Mouse (Mus musculus): Measurements from ENCODE around the gene Nupr1. TPM values are rescaled to one million over a fixed set of nuclear protein-coding genes. Genes with fewer than 3 reads are reported as not detected.

The Nupr1 gene
- polyA plus RNA-seq, 1 experiment from 2014 or later = 70.8 TPM

DNA sequence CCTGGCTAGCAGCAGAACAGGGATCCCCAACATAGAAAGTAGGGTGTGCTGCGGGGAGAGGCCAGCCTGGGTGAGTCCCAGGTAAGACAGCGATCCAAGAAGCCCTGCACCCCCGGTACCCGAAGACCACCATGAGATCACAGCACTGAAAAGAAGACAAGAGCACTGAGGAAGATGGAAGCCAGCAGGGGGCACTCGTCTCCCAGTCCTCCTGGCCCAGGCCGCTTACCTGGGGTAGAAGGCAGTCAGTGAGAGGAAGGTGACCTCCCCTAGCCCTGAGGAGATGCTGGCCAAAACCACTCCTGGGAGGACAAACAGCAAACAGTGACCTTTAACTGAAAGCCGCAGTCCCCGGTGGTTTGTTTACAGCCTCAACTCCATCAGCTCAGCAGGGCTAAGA lies 51.5 kb downstream of the Nupr1 start:
- Histone ChIP-seq H3K9me3 (ENCODE audit: control insufficient read depth, low read length) (no peaks in the 10 kb centered on the region), H3K36me3 (ENCODE audit: control insufficient read depth, insufficient read depth, low read length) (peaks cover 5% of the 10 kb centered on the region; the same call in 1 of the 2 replicates), H3K9ac (ENCODE audit: low read depth, low read length) (no peak overlapping the region), H3K4me3 (ENCODE audit: low read length) (no peak overlapping the region), H3K4me1 (ENCODE audit: control insufficient read depth, insufficient read depth, low read length) (peaks cover 4% of the 10 kb centered on the region), H3K27me3 (replicated peaks; ENCODE audit: control insufficient read depth, insufficient read depth, low read length) (no peaks in the 10 kb centered on the region), H3K4me2 (ENCODE audit: low read depth, low read length) (no peak overlapping the region), H3K27ac (ENCODE audit: low read length) (no peak overlapping the region)
- ATAC-seq = no peak
- WGBS = 51% methylated on average over 8 of the region's 8 CpGs

DNA sequence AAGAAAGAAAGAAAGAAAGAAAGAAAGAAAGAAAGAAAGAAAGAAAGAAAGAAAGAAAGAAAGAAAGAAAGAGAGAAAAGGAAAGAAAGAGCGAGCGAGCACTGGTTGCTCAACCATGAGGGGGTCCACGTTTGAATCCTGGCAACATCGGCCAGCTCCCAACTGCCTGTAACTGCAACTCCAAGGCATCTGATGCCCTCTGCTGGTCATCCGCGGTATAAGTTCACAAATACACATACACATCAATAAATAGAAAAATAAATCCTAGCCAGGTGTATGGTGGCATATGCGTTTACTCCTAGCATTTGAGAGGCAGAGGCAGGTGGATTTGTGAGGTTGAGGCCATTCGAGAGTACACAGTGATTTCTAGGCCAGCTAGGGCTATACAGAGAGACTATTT lies 53.7 kb downstream of the Nupr1 start:
- Histone ChIP-seq H3K9ac (ENCODE audit: low read depth, low read length) (no peak overlapping the region), H3K36me3 (ENCODE audit: control insufficient read depth, insufficient read depth, low read length) (peaks cover 5% of the 10 kb centered on the region; the same call in 1 of the 2 replicates), H3K4me2 (ENCODE audit: low read depth, low read length) (no peak overlapping the region), H3K27ac (ENCODE audit: low read length) (no peak overlapping the region), H3K4me1 (ENCODE audit: control insufficient read depth, insufficient read depth, low read length) (no peaks in the 10 kb centered on the region), H3K4me3 (ENCODE audit: low read length) (no peak overlapping the region), H3K27me3 (replicated peaks; ENCODE audit: control insufficient read depth, insufficient read depth, low read length) (no peaks in the 10 kb centered on the region), H3K9me3 (ENCODE audit: control insufficient read depth, low read length) (no peaks in the 10 kb centered on the region)
- ATAC-seq = no peak
- WGBS = 64% methylated on average over 8 of the region's 8 CpGs

Small RNA genes within 50 kb of the gene (microRNA-seq; reads per million reads assigned to microRNA genes)
- 1.6 reads per million for gene Mir7059

Other genes starting within 250 kb of the Nupr1 start
- 0.99 and 1.4 TPM in 2 replicates for gene Nfatc2ip, start 234.1 kb downstream of the Nupr1 start, polyA plus RNA-seq (2015; fragmentation: Nextera tagmentation; extraction: Ambion mirVana)
- 0.28 and 0.37 TPM in 2 replicates for gene Cd19, start 216.0 kb downstream of the Nupr1 start, polyA plus RNA-seq (2015; fragmentation: Nextera tagmentation; extraction: Ambion mirVana)
- 22.6 and 25.0 TPM in 2 replicates for gene Rabep2, start 202.1 kb downstream of the Nupr1 start, polyA plus RNA-seq (2015; fragmentation: Nextera tagmentation; extraction: Ambion mirVana)
- 1.1 and 1.3 TPM in 2 replicates for gene Atp2a1, start 167.8 kb downstream of the Nupr1 start, polyA plus RNA-seq (2015; fragmentation: Nextera tagmentation; extraction: Ambion mirVana)
- gene Sh2b1, start 155.4 kb downstream of the Nupr1 start, polyA plus RNA-seq (2015; fragmentation: Nextera tagmentation; extraction: Ambion mirVana) = 43.2 and 44.6 TPM in 2 replicates
- gene Tufm, start 143.5 kb downstream of the Nupr1 start, polyA plus RNA-seq (2015; fragmentation: Nextera tagmentation; extraction: Ambion mirVana) = 229 and 244 TPM in 2 replicates
- gene Atxn2l, start 127.4 kb downstream of the Nupr1 start, polyA plus RNA-seq (2015; fragmentation: Nextera tagmentation; extraction: Ambion mirVana) = 25.8 and 29.4 TPM in 2 replicates
- gene Eif3c, start 64.5 kb downstream of the Nupr1 start, polyA plus RNA-seq (2015; fragmentation: Nextera tagmentation; extraction: Ambion mirVana) = 180 and 194 TPM in 2 replicates
- 0.65 and 1.5 TPM in 2 replicates for gene Apobr, start 45.9 kb downstream of the Nupr1 start, polyA plus RNA-seq (2015; fragmentation: Nextera tagmentation; extraction: Ambion mirVana)
- gene Cln3, start 45.0 kb downstream of the Nupr1 start, polyA plus RNA-seq (2015; fragmentation: Nextera tagmentation; extraction: Ambion mirVana) = 44.7 and 54.7 TPM in 2 replicates
- not detected in 2 replicates for gene Il27, start 35.9 kb downstream of the Nupr1 start, polyA plus RNA-seq (2015; fragmentation: Nextera tagmentation; extraction: Ambion mirVana)
- 42.7 and 49.8 TPM in 2 replicates for gene Sgf29, start 18.4 kb upstream of the Nupr1 start, polyA plus RNA-seq (2015; fragmentation: Nextera tagmentation; extraction: Ambion mirVana)
- gene Sult1a1, start 45.6 kb upstream of the Nupr1 start, polyA plus RNA-seq (2015; fragmentation: Nextera tagmentation; extraction: Ambion mirVana) = 7.5 and 7.6 TPM in 2 replicates
- gene Bola2, start 64.5 kb upstream of the Nupr1 start, polyA plus RNA-seq (2015; fragmentation: Nextera tagmentation; extraction: Ambion mirVana) = 111 and 112 TPM in 2 replicates
- 8.3 and 8.9 TPM in 2 replicates for gene Slx1b, start 64.9 kb upstream of the Nupr1 start, polyA plus RNA-seq (2015; fragmentation: Nextera tagmentation; extraction: Ambion mirVana)
- gene Coro1a, start 76.9 kb upstream of the Nupr1 start, polyA plus RNA-seq (2015; fragmentation: Nextera tagmentation; extraction: Ambion mirVana) = 38.0 and 38.7 TPM in 2 replicates
- 122 and 126 TPM in 2 replicates for gene Mapk3, start 128.7 kb upstream of the Nupr1 start, polyA plus RNA-seq (2015; fragmentation: Nextera tagmentation; extraction: Ambion mirVana)
- gene Gdpd3, start 135.5 kb upstream of the Nupr1 start, polyA plus RNA-seq (2015; fragmentation: Nextera tagmentation; extraction: Ambion mirVana) = 1.4 and 2.1 TPM in 2 replicates
- gene Ypel3, start 146.1 kb upstream of the Nupr1 start, polyA plus RNA-seq (2015; fragmentation: Nextera tagmentation; extraction: Ambion mirVana) = 59.5 and 61.5 TPM in 2 replicates
- 0.36 and 0.37 TPM in 2 replicates for gene Tbx6, start 150.6 kb upstream of the Nupr1 start, polyA plus RNA-seq (2015; fragmentation: Nextera tagmentation; extraction: Ambion mirVana)
- 213 and 215 TPM in 2 replicates for gene Ppp4c, start 161.6 kb upstream of the Nupr1 start, polyA plus RNA-seq (2015; fragmentation: Nextera tagmentation; extraction: Ambion mirVana)
- 1.0 and 1.4 TPM in 2 replicates for gene Fam57b, start 166.8 kb upstream of the Nupr1 start, polyA plus RNA-seq (2015; fragmentation: Nextera tagmentation; extraction: Ambion mirVana)
- not detected in 2 replicates for gene 4930451I11Rik, start 200.8 kb upstream of the Nupr1 start, polyA plus RNA-seq (2015; fragmentation: Nextera tagmentation; extraction: Ambion mirVana)
- 0.37 and 0.62 TPM in 2 replicates for gene Doc2a, start 216.6 kb upstream of the Nupr1 start, polyA plus RNA-seq (2015; fragmentation: Nextera tagmentation; extraction: Ambion mirVana)
- 18.3 and 24.8 TPM in 2 replicates for gene Hirip3, start 231.1 kb upstream of the Nupr1 start, polyA plus RNA-seq (2015; fragmentation: Nextera tagmentation; extraction: Ambion mirVana)
- gene Ino80e, start 231.5 kb upstream of the Nupr1 start, polyA plus RNA-seq (2015; fragmentation: Nextera tagmentation; extraction: Ambion mirVana) = 62.3 and 64.0 TPM in 2 replicates

Data from intestine, embryonic 16.5 days (tissue).